Mouse (Mus musculus) kidney, adult 8-10 months (tissue): Measurements from ENCODE around the gene Ms4a18.

Source experiments
- DNase-seq, 2 experiments: peaks; one replicate each; pipeline ENCODE4 v3.0.0; 2022

Ms4a18 gene

GRCm38 (mm10) chr19:10983146-10983545, 34.7 kb downstream of the Ms4a18 start:
- peak in 1 of 2 experiments; percentile 46 for DNase-seq

- no peak for DNase-seq
Observed at GRCm38 (mm10) chr19:10980210-10980609, 37.6 kb downstream of the Ms4a18 start.

GRCm38 (mm10) chr19:10979184-10980168, 38.4 kb downstream of the Ms4a18 start:
- peak; percentile 41 to 75 for DNase-seq

- no peak for DNase-seq
Observed at GRCm38 (mm10) chr19:10976318-10976717, 41.5 kb downstream of the Ms4a18 start.

DNA sequence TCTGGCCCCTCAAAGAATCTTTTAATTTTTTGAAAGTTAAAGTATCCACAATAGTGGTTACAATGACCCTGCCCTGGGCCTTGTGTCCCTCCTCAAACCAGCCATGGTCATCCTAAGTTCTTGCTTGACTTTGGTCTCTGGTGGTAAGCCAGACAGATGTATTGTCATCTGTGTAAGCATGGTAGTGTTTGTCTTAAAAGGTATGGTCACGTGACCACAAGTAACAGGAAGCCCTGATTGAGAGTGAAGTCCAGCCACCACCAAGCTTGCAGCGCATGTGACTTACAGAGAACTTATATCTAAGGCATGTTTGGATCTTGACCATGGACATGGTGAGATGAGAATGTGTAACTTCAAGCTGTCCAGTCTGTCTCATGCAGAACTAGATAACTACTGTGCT, 42.6 kb downstream of the Ms4a18 start:
- no peak for DNase-seq

DNA sequence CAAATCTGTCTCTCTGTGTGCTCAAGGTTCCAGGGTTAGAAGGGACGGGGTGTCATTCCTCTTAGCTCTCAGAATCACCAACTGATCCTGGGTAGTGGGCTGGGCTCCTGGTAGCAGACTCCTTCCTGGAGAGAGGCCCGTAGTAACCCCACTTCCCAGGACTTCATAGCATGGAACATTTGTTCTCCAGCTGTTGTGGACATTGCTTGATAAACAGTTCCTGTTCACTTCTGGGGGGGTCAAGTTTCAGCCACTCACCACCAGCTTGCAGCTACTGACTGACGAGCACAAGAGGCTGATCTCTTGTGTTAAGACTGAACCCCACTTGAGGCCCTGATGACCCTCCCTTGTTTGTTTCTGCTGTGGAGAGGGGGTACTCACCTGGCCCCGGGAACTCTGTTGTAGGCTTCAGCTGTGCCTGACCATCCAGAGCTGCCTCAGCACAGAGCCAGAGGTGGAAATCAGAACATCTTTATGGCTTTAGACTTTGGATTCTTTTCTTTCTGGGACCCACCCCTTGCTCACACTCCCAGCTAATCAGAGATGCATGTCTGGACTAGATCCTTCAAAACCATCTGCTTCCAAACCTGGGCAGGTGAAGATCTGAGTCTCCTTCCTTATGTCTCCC, 43.5 kb downstream of the Ms4a18 start, which contains the start of gene Ms4a10:
TSS of gene Ms4a10 (minus strand) at position 433 of the 628 bp plus-strand sequence.
- no peak for DNase-seq

DNA sequence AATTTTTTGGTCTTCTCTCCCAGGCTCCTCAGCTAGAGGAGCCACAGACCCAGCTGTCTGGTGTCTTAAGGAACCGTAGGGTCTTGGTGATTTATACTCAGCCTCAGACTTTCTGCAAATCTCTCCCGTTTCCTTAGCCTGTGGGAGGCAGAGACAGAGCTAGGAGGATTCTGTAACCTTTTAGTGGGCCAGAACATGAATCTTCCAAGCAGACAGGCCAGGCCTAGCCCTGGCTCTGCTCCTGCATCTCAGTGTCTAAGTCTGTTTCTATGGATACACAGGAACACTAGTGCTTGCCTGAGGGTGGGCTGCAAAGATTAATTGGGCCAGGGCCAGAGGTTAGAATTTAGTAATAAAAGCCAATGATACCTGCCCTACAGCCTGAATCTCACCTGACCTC, 44.6 kb downstream of the Ms4a18 start:
- no peak for DNase-seq

DNA sequence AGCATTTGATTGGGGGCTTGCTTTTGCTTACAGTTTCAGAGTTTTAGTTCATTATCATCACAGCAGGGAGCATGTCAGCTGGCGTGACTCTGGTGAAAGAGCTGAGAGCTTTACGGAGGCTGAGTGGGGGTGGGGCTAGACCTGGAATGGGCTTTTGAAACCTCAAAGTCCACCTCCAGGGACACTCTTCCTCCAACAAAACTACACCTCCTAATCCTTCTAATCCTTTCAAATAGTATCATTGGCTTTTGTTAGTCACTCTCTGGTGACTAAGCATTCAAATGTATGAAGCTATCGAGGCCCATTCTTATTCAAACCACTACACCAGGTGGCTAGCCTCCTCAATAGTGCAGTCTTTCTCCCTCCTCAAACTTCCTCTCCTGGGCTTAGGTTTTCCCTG, 45.2 kb downstream of the Ms4a18 start:
- no peak for DNase-seq

DNA sequence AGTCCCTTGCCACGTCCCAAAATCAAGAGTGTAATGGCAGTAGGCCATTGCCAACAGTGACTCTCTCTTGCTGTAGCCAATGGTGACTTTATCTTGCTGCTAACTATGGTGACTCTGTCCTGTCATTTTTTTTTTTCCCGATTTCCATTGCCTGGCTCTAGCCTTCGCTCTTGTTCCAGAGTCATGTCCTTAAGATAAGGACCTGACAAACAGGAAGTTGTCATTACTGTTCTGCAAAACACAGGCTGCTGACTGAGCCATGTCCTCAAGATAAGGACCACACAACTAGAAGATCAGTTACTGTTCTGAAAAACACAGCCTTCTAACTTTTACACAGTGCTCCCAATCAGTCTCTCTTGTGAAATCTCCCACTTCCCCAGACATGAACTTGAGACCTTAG, 47.4 kb downstream of the Ms4a18 start:
- no peak for DNase-seq

DNA sequence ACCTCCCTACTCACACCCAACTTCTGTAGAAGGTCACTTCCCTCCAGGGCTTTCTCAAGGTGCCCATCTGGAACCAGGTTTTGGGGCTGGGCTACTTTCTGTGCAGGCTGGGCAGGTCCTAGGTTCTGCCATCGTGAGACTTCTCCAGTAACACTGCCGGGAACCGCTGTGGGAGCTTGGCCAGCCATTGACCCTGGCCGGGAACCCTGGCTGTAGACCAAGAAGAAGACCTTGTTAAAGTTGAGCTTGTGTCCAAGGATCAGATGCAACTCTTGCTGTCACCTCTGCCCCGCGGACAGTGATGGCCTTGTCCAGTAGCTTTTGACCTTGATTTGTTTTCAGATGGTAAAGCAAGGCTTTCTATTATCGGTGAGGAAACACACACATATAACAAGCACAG, 49.3 kb downstream of the Ms4a18 start:
- no peak for DNase-seq

DNA sequence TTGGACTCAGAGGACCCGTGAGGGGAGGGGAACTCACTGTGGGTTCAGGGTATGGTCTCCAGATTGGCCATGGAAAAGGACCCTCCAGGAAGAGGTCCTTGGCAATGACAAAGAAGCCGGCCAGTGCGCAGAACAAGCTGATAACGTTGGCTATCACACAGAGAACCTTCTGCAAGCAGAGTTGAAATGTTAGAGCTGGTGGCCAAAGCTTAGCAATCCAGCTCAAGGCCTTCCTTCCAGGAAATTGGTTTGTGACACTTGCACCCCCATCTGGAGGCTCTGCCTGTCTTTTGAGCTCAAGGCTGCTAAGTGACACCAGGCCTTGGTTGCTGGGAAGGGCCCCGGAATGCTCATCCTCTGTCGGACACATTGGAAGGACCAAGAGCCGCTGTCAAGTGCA, 52.1 kb downstream of the Ms4a18 start:
- no peak for DNase-seq

DNA sequence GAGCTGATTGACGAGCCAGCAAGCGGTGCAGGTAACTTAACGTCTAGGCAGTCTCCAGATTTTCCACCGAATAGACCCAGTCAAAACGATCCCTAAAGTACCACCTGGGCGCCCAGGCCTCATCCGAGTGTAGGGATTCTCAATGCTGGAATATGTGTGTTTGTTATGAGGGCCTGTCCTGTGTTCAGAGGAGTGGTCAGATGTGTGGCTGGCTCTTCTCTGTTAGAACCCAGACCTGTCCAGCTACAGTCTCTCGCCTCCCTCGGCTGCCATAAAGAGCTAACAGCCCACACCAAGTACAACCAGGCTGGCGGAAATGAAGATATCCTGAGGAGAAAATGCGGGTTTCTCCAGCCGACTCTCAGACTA, 57.9 kb downstream of the Ms4a18 start:
- DNase-seq = no peak

DNA sequence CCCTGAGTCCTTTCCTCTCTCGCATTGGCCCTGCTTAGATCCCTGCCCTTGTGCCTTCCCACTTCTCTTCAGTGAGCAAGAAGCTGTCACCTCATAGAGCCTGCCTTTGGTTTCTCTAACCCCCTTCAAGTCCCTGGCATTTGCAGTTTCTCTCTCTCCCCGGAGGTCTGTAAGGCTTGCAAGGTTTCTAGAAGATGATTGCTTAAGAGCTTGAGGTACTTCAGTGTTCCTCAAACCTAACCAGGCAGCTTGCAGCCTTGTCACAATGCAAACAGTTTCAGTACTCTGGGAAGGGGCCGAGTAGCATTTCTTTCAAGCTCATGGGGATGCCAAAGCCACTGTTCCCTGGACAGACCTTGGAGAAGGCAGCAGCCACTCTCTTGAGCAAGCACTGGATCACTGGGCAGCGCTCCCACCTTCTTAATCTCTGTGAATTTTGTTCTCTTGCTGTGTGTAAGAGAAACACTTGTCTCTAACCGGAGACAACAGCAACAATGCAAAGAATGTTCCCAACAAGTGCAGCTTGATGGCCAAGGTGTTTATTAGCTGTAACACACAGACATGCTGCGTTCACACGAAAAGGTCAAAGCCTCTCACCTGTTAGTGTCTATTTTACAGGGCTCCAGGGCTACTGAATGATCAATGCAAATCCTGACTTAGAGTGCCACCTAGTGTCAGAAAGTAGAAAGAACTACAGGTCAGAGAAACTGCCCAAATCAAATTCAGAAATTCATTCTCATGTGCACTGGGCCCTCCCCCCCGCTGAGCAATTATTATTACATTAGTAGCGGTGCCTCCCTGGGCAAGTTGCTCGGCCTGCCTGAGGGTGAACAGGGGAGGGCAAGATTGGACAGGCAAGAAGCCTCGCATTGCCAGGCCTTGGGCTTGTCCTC, 58.5 kb downstream of the Ms4a18 start:
- DNase-seq = peak; percentile 36 to 41

DNA sequence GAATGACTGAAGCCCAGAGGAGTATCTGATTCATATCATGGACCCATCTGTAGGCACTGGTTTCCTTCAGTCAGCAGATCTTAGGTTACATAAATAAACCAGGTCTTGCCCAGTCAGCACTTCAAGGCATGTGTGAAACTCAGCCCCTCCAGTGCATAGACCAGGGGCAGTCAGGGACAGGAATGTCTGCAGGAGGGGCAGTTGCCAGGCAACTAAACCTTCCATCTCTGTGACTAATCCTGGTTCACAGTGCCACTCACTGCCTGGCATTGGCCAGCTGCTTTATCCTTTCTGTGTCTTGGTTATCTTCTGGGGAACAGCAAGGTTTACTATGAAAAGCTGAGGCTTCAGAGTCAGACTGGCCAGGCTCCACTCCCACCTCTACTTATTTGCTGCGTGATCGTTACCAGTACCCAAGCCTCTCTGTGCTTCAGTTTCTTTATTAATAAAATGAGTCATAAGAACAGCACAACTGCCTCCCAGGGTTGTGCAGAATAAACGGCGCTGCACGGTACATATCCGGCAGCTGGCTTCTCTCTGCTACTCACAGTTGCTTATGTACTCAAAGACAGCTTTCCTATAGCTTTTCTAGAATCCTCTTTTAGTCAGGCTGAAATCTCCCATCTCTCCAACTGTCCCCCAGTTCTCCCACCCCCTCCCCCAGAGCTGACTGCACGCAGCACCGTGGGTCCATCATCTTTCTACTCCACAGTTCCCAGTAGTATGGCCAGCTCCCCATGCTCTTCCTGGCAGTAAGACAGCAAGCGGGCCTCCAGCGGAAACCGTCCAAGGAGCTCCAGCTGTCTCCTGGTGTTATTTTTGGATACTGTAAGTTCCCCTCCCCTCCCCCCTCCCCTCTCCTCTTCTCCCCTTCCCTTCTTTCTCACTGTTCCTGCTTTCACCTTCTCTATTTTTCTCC, 65.6 kb downstream of the Ms4a18 start:
- DNase-seq = peak in 1 of 2 experiments; percentile 24

GRCm38 (mm10) chr19:10949558-10949957, 68.3 kb downstream of the Ms4a18 start:
- DNase-seq = peak in 1 of 2 experiments; percentile 7

DNA sequence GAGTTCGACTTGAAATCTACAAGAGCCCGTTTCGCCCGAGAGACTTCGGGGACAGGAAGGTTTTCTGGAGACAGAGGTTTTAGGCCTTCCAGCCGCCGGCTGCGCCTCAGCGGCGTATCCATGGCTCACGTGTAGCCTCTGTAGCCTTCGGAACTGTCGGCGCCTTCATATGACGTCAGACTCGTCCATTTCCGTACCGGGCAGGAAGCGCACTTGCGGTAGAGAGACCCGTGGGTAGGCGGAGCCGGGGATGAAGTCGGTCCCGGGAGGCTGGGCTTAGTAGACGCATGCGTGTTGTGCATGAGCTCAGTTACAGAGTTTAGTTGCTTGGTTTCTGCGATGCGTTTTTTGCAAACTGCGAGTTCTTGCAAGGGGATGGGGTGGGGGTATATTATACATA, 68.7 kb downstream of the Ms4a18 start, which contains the start of gene Ccdc86:
TSS of gene Ccdc86 (minus strand) at position 155 of the 400 bp plus-strand sequence.
- peak; percentile 96 to 97 for DNase-seq

GRCm38 (mm10) chr19:10948416-10948815, 69.4 kb downstream of the Ms4a18 start:
- DNase-seq = no peak

DNA sequence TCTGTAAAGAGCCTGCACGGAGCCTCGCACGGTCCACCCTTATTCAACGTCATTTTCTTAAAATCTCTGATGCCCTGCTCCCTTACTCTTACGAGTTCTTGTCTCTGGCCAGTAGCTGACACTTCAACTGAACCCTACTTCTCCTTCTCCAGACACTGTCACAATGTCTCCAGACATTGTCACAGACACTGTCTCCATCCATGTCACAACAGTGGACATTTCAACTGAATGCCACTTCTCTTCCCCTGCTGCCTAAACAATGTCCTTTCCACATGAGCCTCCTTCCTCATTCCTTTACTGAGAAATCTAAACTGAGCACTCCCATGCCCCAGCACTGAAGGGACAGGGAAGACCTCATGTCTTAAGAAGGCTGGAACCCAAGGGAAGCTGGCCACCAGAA, 70.6 kb downstream of the Ms4a18 start:
- no peak for DNase-seq
